Mouse (Mus musculus): ENCODE results near the gene Abhd8.

Abhd8 gene

DNA sequence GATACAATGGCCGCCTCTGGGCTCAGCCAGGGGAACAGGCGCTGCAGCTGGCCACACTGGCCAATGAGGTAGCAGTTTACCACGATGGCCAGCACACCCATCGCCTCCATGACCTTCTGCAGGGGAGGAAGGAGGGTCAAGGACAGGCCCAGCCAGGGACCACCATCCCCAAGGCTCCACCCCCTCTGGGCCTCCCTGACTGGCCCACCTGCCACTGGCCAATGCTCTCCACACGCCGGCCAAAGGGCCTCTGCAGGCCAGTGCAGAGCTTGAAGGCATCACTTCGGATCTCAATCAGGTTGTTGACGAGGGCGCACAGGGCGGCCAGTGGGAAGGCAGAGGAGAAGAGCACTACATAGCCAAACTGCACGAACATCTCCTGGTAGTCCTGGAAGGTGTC is 15.5 kb upstream of the Abhd8 start:
- in situ Hi-C loops (cut with MboI, MseI): no loop called here

DNA sequence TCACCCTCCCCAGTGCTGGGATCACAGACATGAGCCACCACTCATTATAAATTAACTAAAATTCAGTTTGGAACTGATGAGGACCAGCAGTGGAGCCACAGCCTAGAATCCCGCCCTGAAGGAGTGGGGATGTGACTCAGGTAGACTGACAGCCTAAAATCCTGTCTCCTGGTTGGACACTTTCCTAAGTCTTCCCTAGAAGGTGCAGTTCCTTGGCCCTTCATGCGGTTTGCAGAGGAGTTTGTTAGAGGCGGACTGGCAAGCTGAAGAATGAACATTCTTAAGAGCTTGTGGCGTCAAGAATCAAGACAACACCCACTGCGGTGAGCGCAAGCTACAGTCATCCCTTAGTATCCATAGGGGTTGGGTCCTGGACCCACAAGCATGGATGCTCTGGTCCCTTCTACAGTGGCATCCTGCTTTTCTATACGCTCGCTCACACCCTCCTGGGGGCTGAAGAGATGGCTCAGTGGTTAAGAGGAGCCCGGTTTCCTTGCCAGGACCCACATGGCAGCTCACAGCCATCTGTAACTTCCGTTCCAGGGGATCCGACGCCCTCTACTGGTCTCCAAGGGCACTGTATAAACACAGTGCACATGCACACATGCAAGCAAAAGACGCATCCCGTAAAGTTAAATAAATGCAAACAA is 13.9 kb upstream of the Abhd8 start:
- in situ Hi-C loops (cut with MboI, MseI): no loop called here

DNA sequence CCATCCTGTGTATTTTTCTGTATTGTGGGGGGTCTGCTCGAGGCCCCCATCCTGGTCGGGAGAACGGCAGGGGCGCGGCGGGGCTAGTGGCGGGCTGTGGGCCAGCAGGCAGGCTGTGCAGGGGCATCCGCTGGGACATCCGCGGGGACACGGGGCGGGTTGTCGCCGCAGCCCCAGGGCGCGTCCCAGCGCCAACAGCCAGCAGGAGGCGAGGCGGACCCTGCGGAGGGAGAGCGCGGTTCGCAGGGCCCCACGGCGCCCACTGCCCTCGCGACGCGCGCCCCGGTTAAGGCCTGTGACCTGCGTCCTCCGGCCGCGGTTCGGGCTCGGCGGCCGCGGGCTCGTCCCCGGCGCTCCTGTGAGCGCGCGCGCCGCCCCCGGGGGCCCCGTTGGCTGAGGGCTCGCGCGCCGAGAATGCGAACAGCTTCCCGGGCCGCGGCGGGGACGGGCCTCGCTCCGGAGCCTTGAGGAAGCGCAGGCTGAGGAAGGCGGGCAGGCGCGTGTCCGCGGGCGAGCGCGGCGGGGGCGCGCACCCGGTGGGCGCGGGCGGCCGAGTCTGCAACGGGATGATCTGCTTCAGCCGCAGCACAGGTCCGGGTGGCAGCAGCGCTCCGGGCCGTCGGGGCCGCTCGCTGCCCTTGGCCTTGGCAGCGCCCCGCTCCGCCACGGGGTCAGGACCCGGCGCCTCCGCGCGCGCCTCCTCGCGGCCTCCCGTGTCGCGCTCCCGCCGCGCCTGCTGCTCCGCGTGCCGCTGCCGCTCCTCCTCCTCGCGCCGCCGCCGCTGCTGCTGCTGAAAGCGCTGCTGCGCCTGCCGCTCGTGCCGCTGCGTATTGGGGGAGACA is 12.9 kb upstream of the Abhd8 start:
- in situ Hi-C loops (cut with MboI, MseI): no loop called here

DNA sequence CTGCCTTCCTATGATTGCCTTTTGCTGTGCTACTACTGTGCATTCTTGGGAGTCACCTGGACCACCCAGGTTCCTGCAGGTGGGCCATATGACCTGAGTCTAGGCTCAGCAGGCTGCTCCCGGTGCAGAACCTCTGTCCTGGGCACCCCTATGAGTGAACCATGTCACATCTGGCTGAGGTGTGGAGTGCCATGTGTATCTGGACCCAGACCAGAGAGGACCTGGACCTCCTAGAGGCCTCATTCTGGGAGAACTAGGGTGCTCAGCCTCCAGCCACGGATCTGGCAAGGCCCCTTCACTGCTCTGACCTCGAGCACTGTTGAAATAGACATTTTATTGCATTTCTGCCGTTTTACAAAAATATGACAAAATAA is 12.2 kb upstream of the Abhd8 start:
- in situ Hi-C loops (cut with MboI, MseI): no loop called here

DNA sequence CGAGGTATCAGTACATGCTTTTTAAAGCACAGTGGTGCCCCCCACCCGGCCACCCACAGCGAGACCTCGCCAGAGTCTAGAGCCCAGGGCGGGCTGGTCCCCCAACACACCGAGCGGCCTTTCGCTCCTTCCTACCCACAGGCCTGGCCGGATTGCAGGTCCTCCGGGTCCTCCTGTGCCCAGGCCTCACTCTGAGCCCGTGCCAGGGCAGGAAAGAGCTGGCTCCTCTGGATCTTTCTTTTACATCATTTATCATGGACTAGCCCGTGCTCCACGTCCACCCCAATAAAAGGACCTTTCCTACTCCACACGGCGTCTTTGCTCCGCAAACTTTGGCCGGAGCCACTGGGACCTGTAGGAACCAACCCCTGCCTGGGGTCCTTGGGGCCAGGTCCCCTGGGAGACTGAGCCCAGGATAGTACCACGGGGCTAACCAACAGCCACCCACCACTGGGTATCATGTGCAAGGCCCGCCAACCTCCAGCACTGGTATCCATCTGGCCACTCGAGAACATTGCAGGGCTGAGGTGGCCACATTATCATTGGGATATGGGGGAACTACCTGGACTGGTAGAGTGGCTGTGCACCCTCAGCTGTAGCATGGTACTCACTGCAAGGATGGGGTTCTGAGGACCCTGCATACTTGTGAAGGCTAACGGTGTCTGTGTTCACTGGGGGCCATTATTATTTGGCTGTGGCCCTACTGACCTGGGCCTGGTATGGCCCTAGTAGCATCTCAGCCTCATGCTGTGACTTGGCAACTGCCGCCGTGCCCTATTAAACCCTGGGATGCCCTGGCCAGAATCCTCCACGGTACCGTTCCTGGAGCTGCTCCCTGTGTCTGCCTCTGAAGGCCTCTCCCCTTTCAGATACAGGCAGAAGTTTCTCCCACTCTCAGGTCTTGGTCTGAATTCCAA is 11.6 kb upstream of the Abhd8 start:
- in situ Hi-C loops (cut with MboI, MseI): no loop called here

DNA sequence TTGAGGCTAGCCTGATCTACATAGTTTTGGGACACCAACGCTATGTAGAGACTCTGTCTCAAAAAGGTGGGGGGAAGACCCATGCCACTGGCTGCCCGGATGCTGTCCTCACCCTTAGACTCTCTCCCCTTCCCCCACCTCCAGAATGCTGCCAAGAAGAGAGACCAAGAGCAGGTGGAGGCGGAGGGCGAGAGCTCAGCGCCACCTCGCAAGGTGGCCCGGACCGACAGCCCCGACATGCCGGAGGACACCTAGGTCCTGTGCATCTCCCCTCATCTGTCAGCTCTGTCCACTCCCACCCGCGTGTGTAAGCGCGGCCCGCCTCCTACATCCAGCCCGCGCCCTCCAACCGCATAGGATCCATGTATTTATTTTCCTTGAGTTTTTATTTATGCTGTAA is 10.9 kb upstream of the Abhd8 start:
- in situ Hi-C loops (cut with MboI, MseI): no loop called here

DNA sequence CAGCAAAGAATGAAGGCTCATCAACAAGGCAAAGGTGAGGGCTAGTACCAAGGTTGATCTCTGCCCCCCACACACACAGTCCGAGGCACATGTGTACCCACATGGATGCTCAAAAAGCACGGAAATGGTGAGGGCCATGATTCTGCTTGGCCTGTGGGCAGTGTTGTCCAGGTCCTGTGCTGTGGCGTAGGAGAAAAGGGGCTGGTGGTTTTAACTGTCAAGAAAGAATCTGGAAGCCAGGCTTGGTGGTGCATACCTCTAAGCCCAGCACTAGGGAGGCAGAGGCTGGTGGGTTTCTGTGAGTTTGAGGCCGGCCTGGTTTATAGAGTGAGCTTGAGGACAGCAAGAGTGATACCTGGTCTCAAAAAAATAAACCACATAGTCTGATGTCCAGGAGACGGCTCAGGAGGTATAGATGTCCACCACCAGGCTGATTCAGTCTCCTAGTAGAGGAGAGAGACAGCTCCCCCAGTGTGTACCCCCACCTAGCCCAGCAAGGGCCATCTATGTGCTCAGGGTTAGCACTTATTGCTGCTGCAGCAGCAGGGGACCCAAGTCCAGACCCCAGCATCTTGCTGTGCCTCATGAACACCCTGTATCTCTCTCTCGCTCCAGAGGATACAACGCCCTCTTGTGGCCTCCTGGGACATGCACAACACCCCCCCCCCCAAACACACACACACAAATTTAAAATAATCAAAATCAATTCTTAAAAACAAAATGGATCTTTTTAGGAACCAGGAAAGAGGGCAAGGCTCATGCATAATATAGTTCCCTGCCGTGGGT is 9.3 kb upstream of the Abhd8 start:
- in situ Hi-C loops (cut with MboI, MseI): no loop called here

DNA sequence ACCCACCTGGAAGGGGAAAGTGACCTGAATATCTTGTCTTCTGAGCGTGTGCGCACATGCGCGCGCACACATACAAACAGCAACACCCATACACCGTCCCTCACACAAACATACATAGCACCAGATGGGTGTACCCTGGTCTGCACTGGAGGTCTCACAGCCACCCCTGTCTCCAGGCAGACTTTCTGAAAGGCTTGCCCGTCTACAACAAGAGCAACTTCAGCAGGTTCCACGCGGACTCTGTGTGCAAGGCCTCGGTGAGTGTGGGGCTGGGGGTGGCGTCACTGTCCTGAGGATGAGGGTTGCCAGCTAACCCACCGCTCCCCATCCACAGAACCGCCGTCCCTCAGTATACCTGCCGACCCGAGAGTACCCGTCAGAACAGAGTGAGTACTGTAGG is 8.4 kb upstream of the Abhd8 start:
- in situ Hi-C loops (cut with MboI, MseI): no loop called here

DNA sequence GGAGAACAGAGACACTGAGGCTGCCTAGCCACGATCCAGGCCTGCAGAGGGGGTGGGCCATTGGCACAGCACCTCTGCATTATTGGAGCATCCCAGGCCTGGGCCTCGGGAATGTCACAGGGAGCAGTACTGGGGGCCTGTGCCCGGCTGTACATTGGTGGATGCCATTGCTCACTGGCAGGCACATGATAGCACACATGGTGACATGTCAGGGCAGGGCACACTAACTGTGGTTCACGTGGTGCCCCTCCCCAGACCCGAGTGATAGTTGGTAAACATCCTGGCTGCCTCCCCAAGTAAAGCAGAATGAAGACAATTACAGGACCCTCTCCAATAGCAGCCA is 7.4 kb upstream of the Abhd8 start:
- in situ Hi-C loops (cut with MboI, MseI): no loop called here

DNA sequence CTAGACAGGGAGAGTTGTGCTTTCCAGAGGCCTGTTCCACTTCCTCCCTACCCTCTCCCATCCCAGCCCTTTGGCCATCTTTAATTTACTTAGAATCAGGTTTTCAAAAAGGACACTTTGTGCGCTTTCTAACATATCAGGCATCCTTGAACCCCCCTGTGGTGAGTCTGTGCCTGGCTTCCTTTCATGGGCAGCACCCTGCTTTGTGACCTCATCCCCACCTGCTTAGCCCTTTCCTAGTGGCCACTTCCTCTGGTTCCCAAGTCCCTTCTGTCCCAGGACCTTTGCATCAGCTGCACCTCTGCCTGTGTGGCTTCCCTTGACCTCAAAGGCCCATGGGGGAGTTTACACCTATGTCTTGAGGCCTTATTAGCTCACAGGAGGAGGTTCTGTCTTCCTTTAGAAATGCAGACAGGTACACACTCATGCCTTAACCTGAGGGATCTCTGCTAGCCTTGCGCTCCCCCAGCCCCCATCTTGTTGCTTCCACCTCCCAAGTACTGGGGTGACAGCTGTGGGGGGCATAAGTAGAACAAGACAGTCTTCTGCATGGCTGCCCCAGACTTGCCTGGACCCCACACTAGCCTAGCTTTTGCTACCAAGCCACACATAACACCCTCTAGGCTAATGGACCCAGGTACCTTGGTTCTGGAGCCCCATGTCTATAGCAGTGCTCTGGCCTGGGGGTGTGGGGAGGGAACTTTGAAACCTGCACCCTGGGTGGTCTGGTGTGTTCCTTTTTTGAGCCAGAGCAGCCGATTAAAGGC is 6.9 kb upstream of the Abhd8 start:
- in situ Hi-C loops (cut with MboI, MseI): no loop called here

DNA sequence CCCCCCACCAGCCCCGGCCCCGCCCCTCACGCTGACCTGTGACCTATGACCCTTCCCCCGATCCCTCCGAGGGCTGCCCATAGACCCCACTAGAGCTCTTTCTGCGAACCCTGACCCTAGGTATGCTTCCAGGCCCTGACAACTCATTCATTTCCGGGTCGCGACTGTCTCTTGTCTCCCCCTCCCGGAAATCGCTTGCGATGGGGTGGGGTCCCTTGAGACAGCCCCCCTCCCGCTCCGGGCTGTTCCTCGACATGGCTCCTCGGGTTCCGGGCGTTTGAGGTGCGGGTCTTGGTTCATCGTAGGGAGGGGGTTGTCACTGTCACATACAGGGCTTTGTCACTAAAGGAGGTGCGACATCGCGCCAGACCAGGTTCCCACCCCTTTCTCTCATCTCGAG is 6.0 kb upstream of the Abhd8 start:
- in situ Hi-C loops (cut with MboI, MseI): loop anchor here (5.0 to 10.0 kb wide), 2 partner anchors 97 to 675 kb away; partner anchors contain the start of gene Ocel1 (in 1 of the 2)

DNA sequence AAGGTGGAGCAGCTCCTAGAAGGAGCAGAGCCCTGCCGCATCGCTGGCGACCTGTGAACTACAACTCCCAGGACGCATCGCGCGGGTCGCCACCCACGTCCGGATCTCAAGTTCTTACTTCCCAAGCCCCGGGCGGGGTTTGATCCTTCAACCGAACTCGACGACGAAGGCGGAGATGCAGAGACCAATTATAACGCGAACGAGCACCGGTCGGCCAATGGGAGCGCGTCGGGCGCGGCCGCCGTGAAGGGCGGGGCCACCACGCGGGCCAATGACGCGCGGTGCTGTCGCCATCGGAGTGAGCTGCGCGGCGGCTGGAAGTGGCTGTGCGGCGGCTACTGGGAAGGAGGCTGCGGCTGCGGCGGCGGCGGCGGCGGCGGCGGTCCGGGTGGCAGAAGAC is 5.5 kb upstream of the Abhd8 start, which contains the start of gene Dda1:
TSS of gene Dda1 (plus strand) at position 284 of the 400 bp plus-strand sequence.
- in situ Hi-C loops (cut with MboI, MseI): loop anchor here (5.0 to 10.0 kb wide), 2 partner anchors 97 to 674 kb away; partner anchors contain the start of gene Ocel1 (in 1 of the 2)

DNA sequence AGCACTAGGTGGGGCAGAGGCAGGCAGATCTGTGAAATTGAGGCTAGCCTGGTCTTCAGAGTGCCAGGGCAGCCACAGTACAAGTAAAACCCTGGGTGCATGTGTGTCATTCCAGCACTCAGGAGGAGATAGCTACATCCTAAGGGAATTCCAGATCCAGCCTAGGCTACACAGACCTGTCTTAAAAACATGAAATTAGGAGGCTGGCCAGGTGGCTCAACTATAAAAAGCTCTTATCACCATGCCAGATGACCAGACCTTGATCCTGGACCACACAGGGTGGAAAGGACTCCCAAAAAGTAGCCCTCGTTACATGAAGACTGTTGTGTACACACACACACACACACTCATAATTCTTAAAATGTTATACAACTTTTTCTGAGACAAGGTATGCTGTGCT is 4.5 kb upstream of the Abhd8 start:
- in situ Hi-C loops (cut with MboI, MseI): loop anchor here (5.0 to 10.0 kb wide), 2 partner anchors 96 to 673 kb away; partner anchors contain the start of gene Ocel1 (in 1 of the 2)

DNA sequence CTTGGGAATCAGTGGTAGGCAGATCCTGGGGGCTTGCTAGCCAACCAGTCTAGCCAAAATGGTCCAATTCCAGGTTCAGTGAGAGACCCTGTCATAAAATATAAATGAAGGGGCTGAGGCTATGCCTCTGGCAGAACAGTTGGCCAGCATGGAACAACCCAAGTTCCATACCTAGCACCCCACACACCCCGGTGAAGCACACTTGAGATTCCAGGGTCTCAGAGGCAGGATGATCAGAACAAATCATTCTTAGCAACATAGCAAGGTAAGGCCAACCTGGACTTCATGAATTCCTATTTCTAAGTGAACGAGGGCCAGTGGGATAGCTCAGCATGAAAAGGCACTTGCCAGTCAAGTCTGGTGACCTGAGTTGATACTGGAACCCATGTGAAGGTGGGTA is 3.7 kb upstream of the Abhd8 start:
- in situ Hi-C loops (cut with MboI, MseI): loop anchor here (5.0 to 10.0 kb wide), 2 partner anchors 95 to 672 kb away; partner anchors contain the start of gene Ocel1 (in 1 of the 2)

DNA sequence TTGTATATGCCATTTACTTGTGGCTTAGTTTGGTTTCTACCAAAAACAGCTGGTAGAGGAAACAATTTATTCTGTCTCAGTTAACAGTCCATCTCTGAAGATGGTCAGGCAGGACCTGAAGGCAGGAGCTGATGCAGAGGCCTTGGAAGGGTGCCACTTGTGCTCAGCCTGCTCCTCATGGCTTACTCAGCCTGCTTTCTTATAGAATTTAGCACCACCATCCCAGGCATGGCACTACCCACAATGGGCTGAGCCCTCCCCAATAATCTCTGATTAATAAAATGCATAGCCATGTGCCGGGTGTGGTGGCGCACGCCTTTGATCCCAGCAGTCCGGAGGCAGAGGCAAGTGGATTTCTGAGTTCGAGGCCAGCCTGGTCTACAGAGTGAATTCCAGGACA is 2.7 kb upstream of the Abhd8 start:
- in situ Hi-C loops (cut with MboI, MseI): loop anchor here (5.0 to 10.0 kb wide), 2 partner anchors 94 to 671 kb away; partner anchors contain the start of gene Ocel1 (in 1 of the 2)

DNA sequence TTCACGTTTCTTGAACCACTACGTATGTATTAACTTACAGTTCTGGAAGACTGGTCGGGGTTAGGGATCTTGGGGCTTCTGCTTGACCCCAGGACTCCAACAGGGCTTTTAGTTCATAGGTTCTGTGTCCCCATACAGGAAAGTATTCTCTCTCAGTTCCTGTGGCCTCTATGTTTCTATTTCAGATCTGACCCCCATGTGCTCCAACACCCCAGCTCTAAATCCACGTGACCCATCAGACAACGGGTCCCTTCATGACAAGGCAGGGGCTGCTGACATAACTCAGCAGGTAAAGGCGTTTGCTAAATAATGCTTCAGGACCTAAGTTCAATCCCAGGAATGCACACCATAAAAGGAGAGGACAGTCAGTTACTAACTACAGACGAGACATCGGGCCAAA is 2.3 kb upstream of the Abhd8 start:
- in situ Hi-C loops (cut with MboI, MseI): loop anchor here (5.0 to 10.0 kb wide), 2 partner anchors 93 to 671 kb away; partner anchors contain the start of gene Ocel1 (in 1 of the 2)

DNA sequence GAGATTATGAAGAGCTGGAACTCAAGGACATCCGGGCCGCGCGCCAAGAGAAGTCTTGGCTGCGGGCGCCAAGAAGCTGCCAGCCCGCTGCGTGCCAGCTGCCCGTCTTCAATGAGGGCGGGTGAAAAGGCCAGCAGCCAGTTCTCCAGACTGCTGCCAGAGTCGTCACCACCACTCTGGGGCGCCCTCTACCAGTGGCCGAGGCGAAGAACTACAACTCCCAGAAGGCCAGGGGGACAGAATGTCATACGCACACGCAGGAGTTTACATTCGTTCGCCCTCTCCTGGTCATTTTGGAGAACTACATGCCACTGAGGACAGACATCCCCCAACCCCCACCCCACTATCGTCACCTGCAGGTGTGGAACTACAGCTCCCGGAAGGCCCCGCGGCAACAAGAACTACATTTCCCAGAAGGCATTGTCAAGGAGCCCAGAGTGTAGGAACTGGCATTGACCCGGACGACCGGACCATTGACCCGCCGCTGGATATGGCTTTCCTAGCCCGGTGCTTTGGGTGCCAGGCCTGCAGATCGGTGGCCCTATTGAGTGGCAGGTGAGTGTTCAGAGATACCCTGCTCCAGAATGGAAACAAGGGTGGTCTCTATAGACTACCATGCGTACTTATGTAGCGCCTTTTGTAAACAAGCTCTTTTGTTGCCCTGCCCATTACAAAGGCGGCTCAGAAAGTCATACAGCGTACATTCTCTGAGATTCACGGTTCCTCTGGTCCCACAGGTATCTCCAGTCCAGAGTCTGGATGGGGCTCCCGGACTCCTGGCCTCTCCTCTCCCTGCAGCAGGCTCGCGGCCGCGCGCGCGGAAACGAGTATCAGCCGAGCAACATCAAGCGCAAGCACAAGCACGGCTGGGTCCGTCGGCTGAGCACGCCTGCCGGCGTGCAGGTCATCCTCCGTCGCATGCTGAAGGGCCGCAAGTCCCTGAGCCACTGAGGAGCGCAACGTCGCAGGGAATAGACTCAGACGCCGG is 1.4 kb upstream of the Abhd8 start, which contains the start of gene Mrpl34:
TSS of gene Mrpl34 (plus strand) at position 447 of the 988 bp plus-strand sequence.
- in situ Hi-C loops (cut with MboI, MseI): loop anchor here (5.0 to 10.0 kb wide), 2 partner anchors 93 to 670 kb away; partner anchors contain the start of gene Ocel1 (in 1 of the 2)

DNA sequence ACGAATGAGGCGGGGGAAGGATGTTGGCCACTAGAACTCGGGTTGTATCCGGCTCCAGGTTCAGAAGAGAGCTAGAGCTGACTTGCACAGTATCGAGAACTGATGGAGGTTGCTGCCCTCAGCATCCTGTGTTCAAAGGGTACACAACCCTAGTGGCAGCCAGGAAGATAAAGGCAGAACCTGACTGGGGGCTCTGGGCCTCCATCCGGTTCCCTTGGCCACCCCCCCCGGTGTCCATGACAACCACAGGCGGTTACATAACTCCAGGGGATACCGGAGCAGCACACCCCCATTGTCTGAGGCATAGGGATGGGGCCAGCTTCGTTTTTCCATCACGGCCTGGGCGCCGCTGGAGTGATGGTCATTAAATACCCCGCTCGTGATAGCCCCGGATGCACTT is 669 bp downstream of the Abhd8 start:
- in situ Hi-C loops (cut with MboI, MseI): loop anchor here in 1 of 2 experiments (10.0 kb wide), 1 partner anchor 668 kb away; no protein-coding TSS in a partner anchor

Measured in T-helper 17 cell (primary cell).